Mouse (Mus musculus): ENCODE measurements around the gene Gm20388. TPM values are rescaled to one million over a fixed set of nuclear protein-coding genes. Genes with fewer than 3 reads are reported as not detected.

Gm20388 gene
- polyA plus RNA-seq, 1 experiment from 2014 or later = 8.3 TPM

DNA sequence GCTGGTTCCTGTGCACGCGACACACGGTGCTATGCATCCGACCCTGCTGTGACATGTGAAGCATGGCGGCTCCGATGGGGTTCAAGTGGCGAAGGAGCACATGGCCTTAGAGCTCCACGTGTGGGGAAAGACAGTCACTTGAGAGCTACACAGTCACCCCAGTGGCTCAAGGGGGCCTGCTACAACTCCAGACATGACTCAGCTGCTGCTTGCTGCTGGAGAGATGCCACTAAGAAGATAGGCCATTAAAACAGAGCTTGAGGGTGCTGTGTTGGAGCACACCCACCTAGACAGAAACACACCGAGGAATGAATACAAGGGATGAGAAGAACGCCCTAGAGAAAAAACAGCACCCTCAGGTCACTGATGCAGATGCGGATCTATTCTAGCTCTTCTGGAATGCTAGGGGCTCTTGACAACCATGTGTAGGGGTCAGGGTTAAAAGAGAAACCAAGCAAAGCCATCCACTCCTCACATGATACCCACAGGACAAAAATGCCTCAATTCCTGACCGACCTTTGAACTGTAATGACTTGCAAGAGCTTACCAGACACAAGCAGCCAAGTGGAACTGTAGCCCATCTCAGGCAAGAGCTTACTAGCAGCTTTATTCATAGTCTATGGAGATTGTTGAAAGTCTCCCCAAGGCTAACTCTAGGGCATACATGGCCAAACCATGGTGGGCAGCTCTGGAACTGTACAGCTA lies 1737.0 kb downstream of the Gm20388 start:
- DNase-seq (ENCODE audit: low spot score) (no peak), ATAC-seq (replicated peaks; ENCODE audit: low FRiP score, low TSS enrichment, low read depth) (no peak)
- H3K27ac ChIP-seq (ENCODE audit: low read depth) = no peak overlapping the region
- H3K4me3 ChIP-seq (ENCODE audit: low read depth, low read length) = no peak overlapping the region
- no peaks in the 10 kb centered on the region for H3K27me3 ChIP-seq (replicated peaks; ENCODE audit: control insufficient read depth, insufficient read depth, low read length)
- WGBS = 81% methylated on average over 12 of the region's 12 CpGs
- H3K9me3 ChIP-seq (ENCODE audit: control insufficient read depth, low read length) = no peaks in the 10 kb centered on the region
- peaks cover 28% of the 10 kb centered on the region for H3K4me1 ChIP-seq (replicated peaks; ENCODE audit: control insufficient read depth, insufficient read depth, low read length)
- H3K36me3 ChIP-seq (ENCODE audit: control insufficient read depth, insufficient read depth, low read length) = no peaks in the 10 kb centered on the region; the same call in 1 of the 2 replicates
- no peak overlapping the region for H3K9ac ChIP-seq (ENCODE audit: low read length)
- no peak overlapping the region for H3K4me2 ChIP-seq (ENCODE audit: low read length)

- no peak overlapping the region for H3K27ac ChIP-seq (ENCODE audit: low read depth)
- peaks cover 28% of the 10 kb centered on the region for H3K4me1 ChIP-seq (replicated peaks; ENCODE audit: control insufficient read depth, insufficient read depth, low read length)
- no peak for DNase-seq (ENCODE audit: low spot score)
- no peaks in the 10 kb centered on the region; the same call in 1 of the 2 replicates for H3K36me3 ChIP-seq (ENCODE audit: control insufficient read depth, insufficient read depth, low read length)
- no peaks in the 10 kb centered on the region for H3K27me3 ChIP-seq (replicated peaks; ENCODE audit: control insufficient read depth, insufficient read depth, low read length)
- 62% methylated on average over 16 of the region's 16 CpGs for WGBS
- H3K4me2 ChIP-seq (ENCODE audit: low read length) = no peak overlapping the region
- no peaks in the 10 kb centered on the region for H3K9me3 ChIP-seq (ENCODE audit: control insufficient read depth, low read length)
- H3K9ac ChIP-seq (ENCODE audit: low read length) = no peak overlapping the region
- no peak overlapping the region for H3K4me3 ChIP-seq (ENCODE audit: low read depth, low read length)
- no peak for ATAC-seq (replicated peaks; ENCODE audit: low FRiP score, low TSS enrichment, low read depth)
Measured at GRCm38 (mm10) chr8:121648451-121648850, 1737.8 kb downstream of the Gm20388 start.

- H3K4me2 ChIP-seq (ENCODE audit: low read length) = peak overlapping the region; percentile 98
- no peak for DNase-seq (ENCODE audit: low spot score)
- ATAC-seq (replicated peaks; ENCODE audit: low FRiP score, low TSS enrichment, low read depth) = no peak
- no peaks in the 10 kb centered on the region; the same call in 1 of the 2 replicates for H3K36me3 ChIP-seq (ENCODE audit: control insufficient read depth, insufficient read depth, low read length)
- H3K9ac ChIP-seq (ENCODE audit: low read length) = no peak overlapping the region
- 73% methylated on average over 5 of the region's 5 CpGs for WGBS
- peak overlapping the region; percentile 72; the same call in 1 of the 2 replicates for H3K4me3 ChIP-seq (ENCODE audit: low read depth, low read length)
- no peaks in the 10 kb centered on the region for H3K27me3 ChIP-seq (replicated peaks; ENCODE audit: control insufficient read depth, insufficient read depth, low read length)
- no peak overlapping the region for H3K27ac ChIP-seq (ENCODE audit: low read depth)
- no peaks in the 10 kb centered on the region for H3K9me3 ChIP-seq (ENCODE audit: control insufficient read depth, low read length)
- H3K4me1 ChIP-seq (replicated peaks; ENCODE audit: control insufficient read depth, insufficient read depth, low read length) = peaks cover 33% of the 10 kb centered on the region
Measured at GRCm38 (mm10) chr8:121649423-121649822, 1738.8 kb downstream of the Gm20388 start.

DNA sequence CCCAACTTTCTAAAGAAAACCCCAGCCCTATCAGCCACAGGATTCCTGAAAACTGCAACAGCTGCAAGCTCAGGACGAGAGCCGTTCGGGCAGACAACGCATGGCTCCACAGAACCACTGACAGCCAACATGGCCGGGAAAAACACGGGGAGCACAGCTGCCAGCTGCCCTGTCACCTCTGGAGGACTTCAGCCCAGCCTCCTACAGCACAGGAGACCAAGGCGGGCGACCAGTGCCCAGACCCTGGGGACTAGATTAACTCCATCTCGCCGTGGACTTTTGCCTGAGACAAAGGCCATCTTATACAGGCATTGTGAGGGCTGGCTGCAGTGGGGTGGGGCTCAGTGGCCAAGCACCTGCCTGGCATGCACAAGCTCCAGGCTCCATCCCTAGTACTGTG lies 1739.3 kb downstream of the Gm20388 start:
- Histone ChIP-seq H3K9me3 (ENCODE audit: control insufficient read depth, low read length) (no peaks in the 10 kb centered on the region), H3K36me3 (ENCODE audit: control insufficient read depth, insufficient read depth, low read length) (no peaks in the 10 kb centered on the region; the same call in 1 of the 2 replicates), H3K4me2 (ENCODE audit: low read length) (peak overlapping the region; percentile 98), H3K27me3 (replicated peaks; ENCODE audit: control insufficient read depth, insufficient read depth, low read length) (no peaks in the 10 kb centered on the region), H3K4me3 (ENCODE audit: low read depth, low read length) (peak overlapping the region; percentile 72; the same call in 1 of the 2 replicates), H3K9ac (ENCODE audit: low read length) (no peak overlapping the region), H3K27ac (ENCODE audit: low read depth) (no peak overlapping the region), H3K4me1 (replicated peaks; ENCODE audit: control insufficient read depth, insufficient read depth, low read length) (peaks cover 33% of the 10 kb centered on the region)
- DNase-seq (ENCODE audit: low spot score) (no peak), ATAC-seq (replicated peaks; ENCODE audit: low FRiP score, low TSS enrichment, low read depth) (no peak)
- WGBS = 67% methylated on average over 10 of the region's 10 CpGs

GRCm38 (mm10) chr8:121650389-121651307 lies 1740.0 kb downstream of the Gm20388 start:
- Histone ChIP-seq H3K27ac (ENCODE audit: low read depth) (no peak overlapping the region), H3K27me3 (replicated peaks; ENCODE audit: control insufficient read depth, insufficient read depth, low read length) (no peaks in the 10 kb centered on the region), H3K9me3 (ENCODE audit: control insufficient read depth, low read length) (no peaks in the 10 kb centered on the region), H3K9ac (ENCODE audit: low read length) (peak overlapping the region; percentile 36), H3K4me1 (replicated peaks; ENCODE audit: control insufficient read depth, insufficient read depth, low read length) (peaks cover 30% of the 10 kb centered on the region), H3K4me2 (ENCODE audit: low read length) (peak overlapping the region; percentile 98), H3K4me3 (ENCODE audit: low read depth, low read length) (peak overlapping the region; percentile 72), H3K36me3 (ENCODE audit: control insufficient read depth, insufficient read depth, low read length) (no peaks in the 10 kb centered on the region; the same call in 1 of the 2 replicates)
- ATAC-seq (replicated peaks; ENCODE audit: low FRiP score, low TSS enrichment, low read depth) = no peak
- DNase-seq (ENCODE audit: low spot score) = no peak
- WGBS = 62% methylated on average over 20 of the region's 20 CpGs

DNA sequence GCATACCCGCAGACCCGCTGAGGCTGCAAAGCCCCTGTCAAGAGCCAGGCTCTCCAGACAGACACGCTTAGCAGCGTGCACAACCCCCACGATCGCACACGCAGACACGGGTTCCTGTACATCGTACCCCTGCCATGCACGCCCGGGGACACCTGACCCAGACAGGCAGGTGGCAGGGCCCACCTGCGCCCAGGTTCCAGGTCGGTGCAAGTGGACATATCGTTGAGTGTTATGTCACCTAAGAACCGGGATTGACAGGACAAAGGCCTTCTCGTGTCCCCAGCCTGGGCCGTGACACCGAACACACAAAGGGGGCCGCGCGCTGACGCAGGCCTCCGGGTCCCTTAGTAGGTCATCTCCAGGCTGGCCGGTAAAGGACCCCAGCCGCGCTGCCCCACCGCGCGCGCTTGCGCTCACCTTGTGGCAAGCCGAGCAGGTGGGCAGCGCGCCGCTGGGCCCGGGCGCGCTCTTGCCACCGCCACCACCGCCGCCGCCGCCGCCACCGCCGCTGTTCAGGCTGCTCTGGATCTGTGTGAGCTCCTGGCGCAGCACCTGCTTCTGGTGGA lies 1740.8 kb downstream of the Gm20388 start:
- peak overlapping the region; percentile 36 for H3K9ac ChIP-seq (ENCODE audit: low read length)
- no peaks in the 10 kb centered on the region for H3K27me3 ChIP-seq (replicated peaks; ENCODE audit: control insufficient read depth, insufficient read depth, low read length)
- ATAC-seq (replicated peaks; ENCODE audit: low FRiP score, low TSS enrichment, low read depth) = no peak
- H3K4me2 ChIP-seq (ENCODE audit: low read length) = peak overlapping the region; percentile 98
- no peaks in the 10 kb centered on the region for H3K9me3 ChIP-seq (ENCODE audit: control insufficient read depth, low read length)
- no peak overlapping the region for H3K27ac ChIP-seq (ENCODE audit: low read depth)
- H3K4me3 ChIP-seq (ENCODE audit: low read depth, low read length) = peak overlapping the region; percentile 72
- WGBS = 9% methylated on average over 47 of the region's 47 CpGs
- no peaks in the 10 kb centered on the region; the same call in 1 of the 2 replicates for H3K36me3 ChIP-seq (ENCODE audit: control insufficient read depth, insufficient read depth, low read length)
- H3K4me1 ChIP-seq (replicated peaks; ENCODE audit: control insufficient read depth, insufficient read depth, low read length) = peaks cover 30% of the 10 kb centered on the region
- no peak for DNase-seq (ENCODE audit: low spot score)

GRCm38 (mm10) chr8:121651874-121652361 lies 1741.3 kb downstream of the Gm20388 start:
- Histone ChIP-seq H3K36me3 (ENCODE audit: control insufficient read depth, insufficient read depth, low read length) (no peaks in the 10 kb centered on the region; the same call in 1 of the 2 replicates), H3K27ac (ENCODE audit: low read depth) (no peak overlapping the region), H3K4me1 (replicated peaks; ENCODE audit: control insufficient read depth, insufficient read depth, low read length) (peaks cover 30% of the 10 kb centered on the region), H3K27me3 (replicated peaks; ENCODE audit: control insufficient read depth, insufficient read depth, low read length) (no peaks in the 10 kb centered on the region), H3K9me3 (ENCODE audit: control insufficient read depth, low read length) (no peaks in the 10 kb centered on the region), H3K4me2 (ENCODE audit: low read length) (peak overlapping the region; percentile 98), H3K4me3 (ENCODE audit: low read depth, low read length) (peak overlapping the region; percentile 72), H3K9ac (ENCODE audit: low read length) (peak overlapping the region; percentile 36)
- WGBS = under 1% methylated on average over 55 of the region's 56 CpGs
- DNase-seq (ENCODE audit: low spot score) = peak; percentile 82
- ATAC-seq (replicated peaks; ENCODE audit: low FRiP score, low TSS enrichment, low read depth) = no peak

- WGBS = under 1% methylated on average over 61 of the region's 67 CpGs
- ATAC-seq (replicated peaks; ENCODE audit: low FRiP score, low TSS enrichment, low read depth) = peak; percentile 98
- DNase-seq (ENCODE audit: low spot score) = peak; percentile 92
- H3K4me3 ChIP-seq (ENCODE audit: low read depth, low read length) = peak within 1 kb of the TSS; percentile 72
- peaks cover 26% of the 10 kb centered on the region for H3K4me1 ChIP-seq (replicated peaks; ENCODE audit: control insufficient read depth, insufficient read depth, low read length)
- peak within 1 kb of the TSS; percentile 98 for H3K4me2 ChIP-seq (ENCODE audit: low read length)
- peak within 1 kb of the TSS; percentile 92 for H3K27ac ChIP-seq (ENCODE audit: low read depth)
- peak within 1 kb of the TSS; percentile 88 for H3K9ac ChIP-seq (ENCODE audit: low read length)
- no peaks in the 10 kb centered on the region; the same call in 1 of the 2 replicates for H3K36me3 ChIP-seq (ENCODE audit: control insufficient read depth, insufficient read depth, low read length)
- H3K27me3 ChIP-seq (replicated peaks; ENCODE audit: control insufficient read depth, insufficient read depth, low read length) = no peaks in the 10 kb centered on the region
- no peaks in the 10 kb centered on the region for H3K9me3 ChIP-seq (ENCODE audit: control insufficient read depth, low read length)
Measured at GRCm38 (mm10) chr8:121652774-121653323, 1742.2 kb downstream of the Gm20388 start, which contains the start of gene Zcchc14. Gene Zcchc14 (minus strand): TSS chr8:121652901.
